Mouse (Mus musculus) limb, embryonic 10.5 days (tissue): Measurements from ENCODE around the gene Coq6. TPM values are rescaled to one million over a fixed set of nuclear protein-coding genes. Genes with fewer than 3 reads are reported as not detected.

ENCODE experiments used
- DNase-seq: peaks from one replicate; pipeline ENCODE4 v3.0.0-alpha.2; 2017; ENCODE audit warnings: low spot score
- H3K27ac ChIP-seq: fragments of 300-500 bp; sonication (generic); 2 replicates; pipeline ENCODE4 v1.5.1; 2016; ENCODE audit warnings: mild to moderate bottlenecking
- H3K27me3 ChIP-seq: fragments of 300-500 bp; sonication (generic); 2 replicates; pipeline ENCODE4 v1.6.1; 2016; ENCODE audit warnings: low read depth, mild to moderate bottlenecking; ENCODE audit not compliant: poor library complexity, severe bottlenecking
- H3K36me3 ChIP-seq: fragments of 300-500 bp; sonication (generic); 2 replicates; pipeline ENCODE4 v1.6.1; 2016; ENCODE audit warnings: mild to moderate bottlenecking, moderate library complexity
- H3K4me1 ChIP-seq: fragments of 300-500 bp; sonication (generic); 2 replicates; pipeline ENCODE4 v1.6.1; 2016
- H3K4me3 ChIP-seq: fragments of 300-500 bp; sonication (generic); 2 replicates; pipeline ENCODE4 v1.5.1; 2016; ENCODE audit warnings: mild to moderate bottlenecking, moderate library complexity
- H3K9me3 ChIP-seq: fragments of 300-500 bp; sonication (generic); replicated peaks from 2 replicates; pipeline ENCODE4 v1.6.1; 2016; ENCODE audit warnings: mild to moderate bottlenecking
- WGBS: fragments of 180-500 bp; shearing (Covaris S2); methylation state at CpG from one replicate; pipeline ENCODE4 v1.1.7; 2016; 5-methylcytosine and 5-hydroxymethylcytosine counted together
- polyA plus RNA-seq: library from polyadenylated mRNA; unstranded; fragments of >200 nt; fragmentation: Nextera tagmentation; extraction: Ambion mirVana; gene quantifications from 2 replicates; pipeline ENCODE4 v1.2.1, GENCODE M21; 2016

The Coq6 gene
- polyA plus RNA-seq, 1 experiment from 2014 or later: 47.0 TPM

- no peak for DNase-seq
- no peak overlapping the region for H3K4me3 ChIP-seq
- no peaks in the 10 kb centered on the region for H3K9me3 ChIP-seq
- H3K36me3 ChIP-seq: peaks cover 62% of the 10 kb centered on the region
- 92% methylated on average over 6 of the region's 6 CpGs for WGBS
- H3K4me1 ChIP-seq: no peaks in the 10 kb centered on the region
- no peak overlapping the region for H3K27ac ChIP-seq
- no peaks in the 10 kb centered on the region for H3K27me3 ChIP-seq
Measured at GRCm38 (mm10) chr12:84373831-84374481, 12.5 kb downstream of the Coq6 start.

GRCm38 (mm10) chr12:84382369-84382768 lies 20.9 kb downstream of the Coq6 start:
- 85% methylated on average over 4 of the region's 4 CpGs for WGBS
- Histone ChIP-seq H3K36me3 (no peaks in the 10 kb centered on the region), H3K27me3 (no peaks in the 10 kb centered on the region), H3K27ac (no peak overlapping the region), H3K4me3 (no peak overlapping the region), H3K4me1 (no peaks in the 10 kb centered on the region), H3K9me3 (no peaks in the 10 kb centered on the region)
- DNase-seq: no peak

- H3K36me3 ChIP-seq: no peaks in the 10 kb centered on the region
Measured at GRCm38 (mm10) chr12:84384644-84385081, 23.2 kb downstream of the Coq6 start.

GRCm38 (mm10) chr12:84385408-84385807 lies 24.0 kb downstream of the Coq6 start:
- Histone ChIP-seq H3K36me3 (no peaks in the 10 kb centered on the region), H3K27ac (no peak overlapping the region), H3K4me1 (no peaks in the 10 kb centered on the region), H3K9me3 (no peaks in the 10 kb centered on the region), H3K4me3 (no peak overlapping the region), H3K27me3 (no peaks in the 10 kb centered on the region)
- no peak for DNase-seq
- WGBS: 95% methylated on average over 4 of the region's 4 CpGs

More at GRCm38 (mm10) chr12:84384644-84385081, 23.2 kb downstream of the Coq6 start:
- Histone ChIP-seq H3K27me3 (no peaks in the 10 kb centered on the region), H3K9me3 (no peaks in the 10 kb centered on the region), H3K27ac (no peak overlapping the region), H3K4me3 (no peak overlapping the region), H3K4me1 (no peaks in the 10 kb centered on the region)
- no peak for DNase-seq
- 86% methylated on average over 5 of the region's 5 CpGs for WGBS

GRCm38 (mm10) chr12:84388097-84388496 lies 26.6 kb downstream of the Coq6 start:
- no peaks in the 10 kb centered on the region for H3K4me1 ChIP-seq
- H3K4me3 ChIP-seq: no peak overlapping the region
- no peaks in the 10 kb centered on the region for H3K36me3 ChIP-seq
- WGBS: 94% methylated on average over 8 of the region's 8 CpGs
- H3K27ac ChIP-seq: no peak overlapping the region
- DNase-seq: no peak
- H3K9me3 ChIP-seq: no peaks in the 10 kb centered on the region
- no peaks in the 10 kb centered on the region for H3K27me3 ChIP-seq

GRCm38 (mm10) chr12:84388774-84389400 lies 27.4 kb downstream of the Coq6 start:
- H3K4me3 ChIP-seq: no peak overlapping the region
- no peaks in the 10 kb centered on the region for H3K27me3 ChIP-seq
- H3K36me3 ChIP-seq: no peaks in the 10 kb centered on the region
- no peaks in the 10 kb centered on the region for H3K4me1 ChIP-seq
- WGBS: 74% methylated on average over 14 of the region's 14 CpGs
- no peak overlapping the region for H3K27ac ChIP-seq
- no peaks in the 10 kb centered on the region for H3K9me3 ChIP-seq
- no peak for DNase-seq

- Histone ChIP-seq H3K9me3 (no peaks in the 10 kb centered on the region), H3K4me3 (no peak overlapping the region), H3K27me3 (no peaks in the 10 kb centered on the region), H3K36me3 (no peaks in the 10 kb centered on the region), H3K27ac (no peak overlapping the region), H3K4me1 (no peaks in the 10 kb centered on the region)
- peak; percentile 41 for DNase-seq
- WGBS: 77% methylated on average over 6 of the region's 6 CpGs
Measured at GRCm38 (mm10) chr12:84390336-84390735, 28.9 kb downstream of the Coq6 start.

GRCm38 (mm10) chr12:84392681-84393080 lies 31.2 kb downstream of the Coq6 start:
- Histone ChIP-seq H3K4me3 (no peak overlapping the region), H3K36me3 (no peaks in the 10 kb centered on the region), H3K27me3 (no peaks in the 10 kb centered on the region), H3K27ac (no peak overlapping the region), H3K4me1 (no peaks in the 10 kb centered on the region), H3K9me3 (no peaks in the 10 kb centered on the region)
- DNase-seq: no peak
- WGBS: 98% methylated on average over 4 of the region's 4 CpGs

- DNase-seq: no peak
- Histone ChIP-seq H3K27ac (no peak overlapping the region), H3K36me3 (no peaks in the 10 kb centered on the region), H3K9me3 (no peaks in the 10 kb centered on the region), H3K4me1 (no peaks in the 10 kb centered on the region), H3K27me3 (no peaks in the 10 kb centered on the region), H3K4me3 (no peak overlapping the region)
- 89% methylated on average over 5 of the region's 5 CpGs for WGBS
Measured at GRCm38 (mm10) chr12:84393847-84394246, 32.4 kb downstream of the Coq6 start.

GRCm38 (mm10) chr12:84396947-84397679 lies 35.7 kb downstream of the Coq6 start:
- DNase-seq: no peak
- H3K4me1 ChIP-seq: peaks cover 2% of the 10 kb centered on the region; the same call in 1 of the 2 replicates
- H3K4me3 ChIP-seq: no peak overlapping the region
- H3K27ac ChIP-seq: no peak overlapping the region
- WGBS: 91% methylated on average over 14 of the region's 14 CpGs
- H3K36me3 ChIP-seq: no peaks in the 10 kb centered on the region
- no peaks in the 10 kb centered on the region for H3K27me3 ChIP-seq
- H3K9me3 ChIP-seq: no peaks in the 10 kb centered on the region

- H3K9me3 ChIP-seq: no peaks in the 10 kb centered on the region
- H3K4me1 ChIP-seq: peaks cover 2% of the 10 kb centered on the region; the same call in 1 of the 2 replicates
- no peaks in the 10 kb centered on the region for H3K27me3 ChIP-seq
- no peak overlapping the region for H3K4me3 ChIP-seq
- no peak for DNase-seq
- H3K27ac ChIP-seq: no peak overlapping the region
- no peaks in the 10 kb centered on the region for H3K36me3 ChIP-seq
Measured at GRCm38 (mm10) chr12:84397685-84398084, 36.2 kb downstream of the Coq6 start.

- no peak overlapping the region for H3K27ac ChIP-seq
- no peaks in the 10 kb centered on the region for H3K36me3 ChIP-seq
- H3K9me3 ChIP-seq: no peaks in the 10 kb centered on the region
- no peak for DNase-seq
- no peak overlapping the region for H3K4me3 ChIP-seq
- H3K4me1 ChIP-seq: peaks cover 2% of the 10 kb centered on the region; the same call in 1 of the 2 replicates
- H3K27me3 ChIP-seq: no peaks in the 10 kb centered on the region
- 86% methylated on average over 5 of the region's 5 CpGs for WGBS
Measured at GRCm38 (mm10) chr12:84398629-84399028, 37.2 kb downstream of the Coq6 start.

- no peak overlapping the region for H3K4me3 ChIP-seq
- 74% methylated on average over 9 of the region's 9 CpGs for WGBS
- H3K27me3 ChIP-seq: no peaks in the 10 kb centered on the region
- no peaks in the 10 kb centered on the region for H3K36me3 ChIP-seq
- no peak for DNase-seq
- peaks cover 2% of the 10 kb centered on the region; the same call in 1 of the 2 replicates for H3K4me1 ChIP-seq
- H3K9me3 ChIP-seq: no peaks in the 10 kb centered on the region
- no peak overlapping the region for H3K27ac ChIP-seq
Measured at GRCm38 (mm10) chr12:84399135-84399534, 37.7 kb downstream of the Coq6 start.
